Mouse (Mus musculus) heart, postnatal 0 days (tissue): ENCODE data around the gene Pfn3. TPM values are rescaled to one million over a fixed set of nuclear protein-coding genes. Genes with fewer than 3 reads are reported as not detected.

Experiments
- ATAC-seq: fragments of 200-750 bp; cut with Nextera tagmentation; 2 replicates; pipeline ENCODE4 v1.8.0; 2017; ENCODE audit warnings: low read depth, moderate number of reproducible peaks, moderate library complexity; ENCODE audit not compliant: insufficient read depth
- DNase-seq: peaks from one replicate; pipeline ENCODE4 v3.0.0-alpha.2; 2016; ENCODE audit warnings: low spot score
- H3K27ac ChIP-seq: fragments of 300-500 bp; sonication (generic); 2 replicates; pipeline ENCODE4 v1.5.1; 2014; ENCODE audit warnings: low read depth, mild to moderate bottlenecking
- H3K27me3 ChIP-seq: fragments of 300-500 bp; sonication (generic); 2 replicates; pipeline ENCODE4 v1.6.1; 2014; ENCODE audit warnings: low read length, mixed read lengths; ENCODE audit not compliant: control insufficient read depth, insufficient read depth
- H3K36me3 ChIP-seq: fragments of 300-500 bp; sonication (generic); replicated peaks from 2 replicates; pipeline ENCODE4 v1.6.1; 2014; ENCODE audit warnings: low read length, mixed read lengths; ENCODE audit not compliant: control insufficient read depth, insufficient read depth
- H3K4me1 ChIP-seq: fragments of 300-500 bp; sonication (generic); 2 replicates; pipeline ENCODE4 v1.6.1; 2014; ENCODE audit warnings: antibody characterized with exemption; ENCODE audit not compliant: control insufficient read depth, insufficient read depth
- H3K4me2 ChIP-seq: fragments of 300-500 bp; sonication (generic); 2 replicates; pipeline ENCODE4 v1.6.1; 2014; ENCODE audit warnings: low read depth, mild to moderate bottlenecking, low read length, moderate library complexity
- H3K4me3 ChIP-seq: fragments of 300-500 bp; sonication (generic); 2 replicates; pipeline ENCODE4 v1.5.1; 2014; ENCODE audit warnings: low read depth, low read length
- H3K9ac ChIP-seq: fragments of 300-500 bp; sonication (generic); replicated peaks from 2 replicates; pipeline ENCODE4 v1.6.1; 2014; ENCODE audit warnings: low read depth, low read length, mixed read lengths
- H3K9me3 ChIP-seq: fragments of 300-500 bp; sonication (generic); replicated peaks from 2 replicates; pipeline ENCODE4 v1.6.1; 2016; ENCODE audit warnings: low read length; ENCODE audit not compliant: control insufficient read depth
- CTCF ChIP-seq: IDR thresholded peaks from 2 replicates; pipeline ENCODE4 v1.5.1; 2016; ENCODE audit warnings: antibody characterized with exemption, control low read depth, low read depth
- EP300 ChIP-seq: IDR thresholded peaks from 2 replicates; pipeline ENCODE4 v1.6.1; 2016; ENCODE audit warnings: antibody characterized with exemption, low read depth
- WGBS: fragments of 180-500 bp; shearing (Covaris S2); extraction: QIAGEN DNeasy Blood & Tissue Kit; methylation state at CpG from one replicate; pipeline ENCODE4 v1.1.7; 2014; 5-methylcytosine and 5-hydroxymethylcytosine counted together
- polyA plus RNA-seq: library from polyadenylated mRNA; unstranded; fragments of >200 nt; fragmentation: Nextera tagmentation; extraction: Ambion mirVana; gene quantifications from 2 replicates; pipeline ENCODE4 v1.2.1, GENCODE M21; 2015
- total RNA-seq: library from RNA; depleted of rRNA; stranded (reverse); fragments of >200 nt; gene quantifications from 2 replicates; pipeline ENCODE4 v1.2.3, GENCODE M21; 2014; ENCODE audit warnings: low replicate concordance

The Pfn3 gene
- total and polyA plus RNA-seq, 2 experiments from 2014 or later = not detected

DNA sequence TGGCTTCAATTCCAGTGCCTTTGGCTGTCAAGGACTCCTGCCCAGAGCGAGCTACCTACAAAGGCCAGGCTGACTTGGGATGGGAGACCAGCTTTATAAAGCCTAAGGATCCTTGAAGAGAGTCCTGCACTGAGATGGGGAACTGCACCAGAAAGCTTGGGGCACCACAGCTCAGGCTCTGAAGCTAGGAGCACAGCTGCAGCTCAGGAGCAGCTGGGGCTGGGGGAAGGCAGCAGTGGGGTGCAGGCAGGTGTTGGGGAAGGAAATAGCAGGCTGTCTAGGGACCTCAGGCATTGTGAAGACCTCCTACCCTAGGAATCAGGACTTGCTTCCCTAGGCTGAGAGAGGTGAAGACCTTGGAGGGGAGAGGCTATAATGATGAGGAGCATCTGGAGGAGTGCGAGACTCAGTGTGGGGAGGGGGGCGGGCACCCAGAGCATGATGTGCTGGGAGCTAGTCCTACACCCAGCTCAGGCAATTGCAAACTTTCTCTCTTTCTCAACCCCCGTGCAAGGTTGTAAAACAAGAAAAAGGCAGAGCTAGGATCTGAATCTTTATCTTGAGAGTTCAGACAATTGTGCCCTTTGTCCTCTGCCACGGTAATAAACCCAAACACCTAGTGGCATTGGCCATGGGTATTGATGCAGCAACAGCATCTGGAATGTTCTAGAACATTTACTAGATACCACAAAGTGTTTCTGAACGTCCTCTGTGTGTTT lies 40.7 kb downstream of the Pfn3 start:
- H3K27me3 ChIP-seq = peaks cover 50% of the 10 kb centered on the region
- WGBS = 47% methylated on average over 6 of the region's 6 CpGs
- ATAC-seq = no peak

DNA sequence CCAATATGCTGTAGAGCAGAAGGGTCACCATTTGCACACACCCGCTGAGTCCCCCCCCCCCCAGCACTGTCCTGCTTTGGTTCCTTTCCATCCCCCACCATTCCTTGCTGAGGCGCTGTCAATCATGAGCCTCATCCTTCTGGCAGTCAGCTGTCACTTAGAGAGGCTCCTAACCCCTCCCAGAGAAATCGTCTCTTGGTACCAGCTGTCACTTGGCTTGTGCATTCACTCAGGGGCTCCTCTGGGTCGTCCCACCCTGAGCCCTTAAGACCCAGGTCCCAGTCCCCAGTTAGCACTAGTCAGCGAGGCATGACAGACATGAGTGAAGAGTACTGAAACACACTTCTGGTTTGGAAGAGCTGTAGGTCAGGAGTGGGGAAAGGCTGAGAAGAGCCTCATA lies 43.3 kb downstream of the Pfn3 start:
- H3K4me3 ChIP-seq = no peak overlapping the region
- DNase-seq = no peak
- no peak overlapping the region for H3K4me2 ChIP-seq
- H3K4me1 ChIP-seq = no peaks in the 10 kb centered on the region
- H3K9me3 ChIP-seq = no peaks in the 10 kb centered on the region
- peaks cover 28% of the 10 kb centered on the region; the same call in 1 of the 2 replicates for H3K27me3 ChIP-seq
- no peaks in the 10 kb centered on the region for H3K36me3 ChIP-seq
- no peak overlapping the region for H3K27ac ChIP-seq
- 40% methylated on average over 4 of the region's 5 CpGs for WGBS
- TF ChIP-seq EP300 (no peak), CTCF (no peak)
- H3K9ac ChIP-seq = no peak overlapping the region
- no peak for ATAC-seq

More for the DNA sequence above, 40.7 kb downstream of the Pfn3 start:
- Histone ChIP-seq H3K27ac (no peak overlapping the region), H3K36me3 (no peaks in the 10 kb centered on the region), H3K9ac (no peak overlapping the region), H3K4me1 (no peaks in the 10 kb centered on the region), H3K9me3 (no peaks in the 10 kb centered on the region), H3K4me2 (no peak overlapping the region), H3K4me3 (no peak overlapping the region)
- DNase-seq = no peak
- no peak for TF ChIP-seq EP300
- TF ChIP-seq CTCF = no peak

DNA sequence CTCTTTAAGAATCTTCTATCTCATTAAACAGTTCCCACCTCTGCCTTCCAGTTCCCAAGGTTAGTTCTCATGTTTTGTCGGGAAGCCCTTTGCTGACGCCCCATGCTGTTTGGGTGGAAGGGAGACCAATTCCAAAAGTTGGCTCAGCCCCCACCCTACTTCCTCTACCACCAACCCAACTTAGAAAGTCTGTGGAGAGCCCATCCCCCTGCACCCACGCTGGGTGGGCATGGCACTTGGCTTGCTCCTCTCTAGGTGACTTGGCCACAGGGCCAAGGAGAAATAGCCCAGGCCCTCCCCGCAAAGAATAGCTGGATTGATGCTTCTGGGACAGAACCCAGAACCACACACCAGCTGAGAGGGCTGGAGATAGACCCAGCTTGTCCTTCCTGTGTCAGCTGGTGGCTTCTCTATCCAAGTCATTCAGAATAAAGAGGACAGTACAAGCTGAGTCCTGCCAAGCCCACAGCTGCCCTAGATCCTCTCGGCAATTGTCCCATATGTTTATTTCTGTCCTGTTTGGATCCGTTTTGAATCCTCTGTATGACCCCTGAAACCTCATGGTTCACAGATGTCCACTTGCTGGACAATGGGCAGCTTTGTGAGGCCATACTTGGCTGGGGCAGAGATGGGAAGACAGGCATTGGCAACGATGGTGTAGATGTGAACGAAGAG lies 43.9 kb downstream of the Pfn3 start:
- peaks cover 28% of the 10 kb centered on the region; the same call in 1 of the 2 replicates for H3K27me3 ChIP-seq
- 62% methylated on average over 8 of the region's 8 CpGs for whole genome bisulfite sequencing
- DNase-seq = no peak
- no peaks in the 10 kb centered on the region for H3K4me1 ChIP-seq
- TF ChIP-seq CTCF = no peak
- no peak for TF ChIP-seq EP300
- peak overlapping the region; percentile 29; the same call in 1 of the 2 replicates for H3K4me2 ChIP-seq
- no peaks in the 10 kb centered on the region for H3K36me3 ChIP-seq
- H3K4me3 ChIP-seq = no peak overlapping the region
- H3K9me3 ChIP-seq = no peaks in the 10 kb centered on the region
- no peak for ATAC-seq
- H3K9ac ChIP-seq = no peak overlapping the region
- no peak overlapping the region for H3K27ac ChIP-seq

DNA sequence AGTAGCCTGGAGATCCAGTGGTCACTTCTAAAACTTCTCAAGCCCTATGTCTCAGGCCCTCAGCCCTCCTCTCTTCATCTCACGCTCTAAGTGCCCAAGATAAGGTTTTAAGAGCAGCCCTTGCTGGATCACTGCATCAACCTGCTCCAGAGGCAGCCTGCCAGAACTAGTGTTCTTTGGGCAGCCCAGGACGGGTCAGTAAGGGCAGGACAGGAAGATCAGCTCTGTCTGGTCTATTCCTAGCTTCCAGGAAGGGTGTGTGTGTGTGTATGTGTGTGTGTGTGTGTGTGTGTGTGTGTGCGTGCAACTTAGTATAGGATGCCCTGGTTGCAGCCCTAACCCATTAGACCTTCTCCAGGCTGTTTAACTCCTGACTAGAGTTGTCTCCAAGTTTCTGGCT lies 44.8 kb downstream of the Pfn3 start:
- DNase-seq (no peak), ATAC-seq (peak; percentile 30; the same call in 1 of the 2 replicates)
- no peaks in the 10 kb centered on the region for H3K4me1 ChIP-seq
- peak overlapping the region; percentile 29 for H3K4me2 ChIP-seq
- no peaks in the 10 kb centered on the region for H3K36me3 ChIP-seq
- H3K27me3 ChIP-seq = peaks cover 23% of the 10 kb centered on the region; the same call in 1 of the 2 replicates
- H3K9ac ChIP-seq = no peak overlapping the region
- TF ChIP-seq EP300 = no peak
- TF ChIP-seq CTCF = no peak
- no peaks in the 10 kb centered on the region for H3K9me3 ChIP-seq
- no peak overlapping the region for H3K27ac ChIP-seq
- 22% methylated on average over 3 of the region's 3 CpGs for WGBS
- H3K4me3 ChIP-seq = peak overlapping the region; percentile 29; the same call in 1 of the 2 replicates

DNA sequence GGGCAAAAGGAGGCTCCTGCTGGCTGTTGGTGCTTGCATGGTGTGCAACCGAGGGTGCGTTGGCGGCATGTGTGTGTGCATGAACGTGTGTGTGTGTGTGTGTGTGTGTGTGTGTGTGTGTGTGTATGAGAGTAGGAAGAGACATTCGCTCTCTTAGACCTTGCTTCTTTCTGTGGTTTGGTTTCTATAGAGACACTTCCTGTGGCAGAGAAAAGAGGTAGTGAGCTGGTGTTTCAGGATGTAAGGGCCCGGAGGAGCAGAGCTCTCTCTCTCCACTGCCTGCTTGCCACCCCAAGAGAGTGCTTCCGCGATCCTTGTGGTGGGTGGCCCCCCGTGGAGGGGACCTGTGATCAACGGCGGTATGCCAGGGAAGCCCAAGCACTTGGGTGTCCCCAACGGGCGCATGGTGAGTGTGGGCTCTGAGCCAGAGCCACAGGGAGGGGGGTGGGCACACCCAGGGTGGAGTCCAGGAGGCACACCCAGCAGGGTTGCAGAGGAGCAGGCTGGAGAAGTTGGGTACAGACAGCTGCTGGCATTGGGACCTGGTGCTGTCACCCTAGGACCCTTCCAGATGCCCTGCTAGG lies 45.4 kb downstream of the Pfn3 start, which contains the start of gene Rgs14:
Gene Rgs14, plus strand, starts transcription at position 202 of the 584 bp plus-strand sequence.
- Histone ChIP-seq H3K9me3 (no peaks in the 10 kb centered on the region), H3K4me3 (peak within 1 kb of the TSS; percentile 29), H3K4me2 (peak within 1 kb of the TSS; percentile 29), H3K36me3 (no peaks in the 10 kb centered on the region), H3K9ac (no peak within 1 kb of the TSS), H3K4me1 (no peaks in the 10 kb centered on the region), H3K27ac (no peak within 1 kb of the TSS), H3K27me3 (peaks cover 23% of the 10 kb centered on the region; the same call in 1 of the 2 replicates)
- ATAC-seq (no peak), DNase-seq (no peak)
- WGBS = 43% methylated on average over 13 of the region's 13 CpGs
- TF ChIP-seq EP300 = no peak
- TF ChIP-seq CTCF = no peak
